Mouse (Mus musculus): ENCODE measurements at regions not wholly inside any gene's neighbourhood (a gene's known extent, or its start where the extent isn't known, plus 50 kb on each side); places are given as distances from the start of the nearest gene placed in this dataset.

- H3K27ac ChIP-seq (ENCODE audit: control insufficient read depth, low read depth, low read length): no peak overlapping the region
- H3K9me3 ChIP-seq (replicated peaks; ENCODE audit: insufficient read depth, low read length): no peaks in the 10 kb centered on the region
- H3K4me1 ChIP-seq (ENCODE audit: control insufficient read depth in 1 of 2, insufficient read depth in 2 of 2, low read length in 2 of 2): no peaks in the 10 kb centered on the region
- no peaks in the 10 kb centered on the region for H3K79me2 ChIP-seq (ENCODE audit: control insufficient read depth, insufficient read depth, low read length, poor library complexity)
- TF ChIP-seq RAD21 (IDR thresholded peaks at IDR 0.05; ENCODE audit: low read depth, low read length) (no peak), MAX (IDR thresholded peaks at IDR 0.05; ENCODE audit: low read length) (no peak), MXI1 (IDR thresholded peaks at IDR 0.05; ENCODE audit: low read depth, low read length) (no peak), SMC3 (IDR thresholded peaks at IDR 0.05; ENCODE audit: low read depth, low read length) (no peak), RCOR1 (IDR thresholded peaks at IDR 0.05; ENCODE audit: low read depth, low read length) (no peak), TBP (IDR thresholded peaks at IDR 0.05; ENCODE audit: low read depth, low read length) (no peak), MYB (IDR thresholded peaks at IDR 0.05; ENCODE audit: low read depth, low read length) (no peak), MEF2A (IDR thresholded peaks at IDR 0.05; ENCODE audit: extremely low read depth, insufficient replicate concordance, low read depth, low read length, poor library complexity, severe bottlenecking) (no peak), POLR2A (IDR thresholded peaks at IDR 0.05; ENCODE audit: control insufficient read depth in 1 of 2, insufficient read depth in 1 of 2, low read depth in 1 of 2, low read length in 2 of 2, poor library complexity in 1 of 2) (no peak), CHD2 (IDR thresholded peaks at IDR 0.05; ENCODE audit: low read length) (no peak), UBTF (IDR thresholded peaks at IDR 0.05; ENCODE audit: borderline replicate concordance, insufficient read depth, low read depth, low read length) (no peak), POLR2AphosphoS2 (IDR thresholded peaks at IDR 0.05; ENCODE audit: low read length) (no peak), ZMIZ1 (IDR thresholded peaks at IDR 0.05; ENCODE audit: low read depth, low read length) (no peak), E2F4 (IDR thresholded peaks at IDR 0.05; ENCODE audit: borderline replicate concordance, low read depth, low read length) (no peak)
- H3K36me3 ChIP-seq (ENCODE audit: control insufficient read depth in 1 of 2, insufficient read depth in 2 of 2, low read length in 2 of 2): no peaks in the 10 kb centered on the region
- no peak for DNase-seq (ENCODE audit: low read depth, low spot score)
- no peak overlapping the region for H3K9ac ChIP-seq (ENCODE audit: control insufficient read depth, low read depth, low read length, poor library complexity, severe bottlenecking)
- no peak overlapping the region for H3K4me3 ChIP-seq (ENCODE audit: control insufficient read depth in 1 of 2, insufficient read depth in 1 of 2, low read depth in 2 of 2, low read length in 2 of 2)
- H3K27me3 ChIP-seq (ENCODE audit: control insufficient read depth in 1 of 2, insufficient read depth in 2 of 2, low read length in 2 of 2): no peaks in the 10 kb centered on the region
These were observed 110.7 kb upstream of the Oprm1 start for GRCm38 (mm10) chr10:6647576-6647975.

GRCm38 (mm10) chr10:6685308-6686080 is 72.8 kb upstream of the Oprm1 start:
- H3K27me3 ChIP-seq (ENCODE audit: control insufficient read depth in 1 of 2, insufficient read depth in 2 of 2, low read length in 2 of 2): no peaks in the 10 kb centered on the region
- H3K27ac ChIP-seq (ENCODE audit: control insufficient read depth, low read depth, low read length): no peak overlapping the region
- no peak for DNase-seq (ENCODE audit: low read depth, low spot score)
- H3K4me1 ChIP-seq (ENCODE audit: control insufficient read depth in 1 of 2, insufficient read depth in 2 of 2, low read length in 2 of 2): no peaks in the 10 kb centered on the region
- no peaks in the 10 kb centered on the region for H3K9me3 ChIP-seq (replicated peaks; ENCODE audit: insufficient read depth, low read length)
- H3K36me3 ChIP-seq (ENCODE audit: control insufficient read depth in 1 of 2, insufficient read depth in 2 of 2, low read length in 2 of 2): no peaks in the 10 kb centered on the region
- no peak overlapping the region for H3K4me3 ChIP-seq (ENCODE audit: control insufficient read depth in 1 of 2, insufficient read depth in 1 of 2, low read depth in 2 of 2, low read length in 2 of 2)
- TF ChIP-seq ZKSCAN1 (IDR thresholded peaks at IDR 0.05; ENCODE audit: low read depth, low read length) (no peak), ELF1 (IDR thresholded peaks at IDR 0.05; ENCODE audit: low read depth, low read length) (no peak), POLR2A (IDR thresholded peaks at IDR 0.05; ENCODE audit: control insufficient read depth in 1 of 2, insufficient read depth in 1 of 2, low read depth in 1 of 2, low read length in 2 of 2, poor library complexity in 1 of 2) (no peak), GATA1 (IDR thresholded peaks at IDR 0.05; ENCODE audit: low read depth, low read length) (no peak), MAFK (IDR thresholded peaks at IDR 0.05; ENCODE audit: borderline replicate concordance, low read depth, low read length) (no peak), USF2 (IDR thresholded peaks at IDR 0.05; ENCODE audit: borderline replicate concordance in 1 of 2, insufficient read depth in 1 of 2, low read depth in 1 of 2, low read length in 2 of 2) (no peak), HCFC1 (IDR thresholded peaks at IDR 0.05; ENCODE audit: low read depth, low read length) (no peak), NELFE (IDR thresholded peaks at IDR 0.05; ENCODE audit: low read depth, low read length) (no peak), TAL1 (IDR thresholded peaks at IDR 0.05; ENCODE audit: low read length) (no peak), MEF2A (IDR thresholded peaks at IDR 0.05; ENCODE audit: extremely low read depth, insufficient replicate concordance, low read depth, low read length, poor library complexity, severe bottlenecking) (no peak), SMC3 (IDR thresholded peaks at IDR 0.05; ENCODE audit: low read depth, low read length) (no peak), E2F4 (IDR thresholded peaks at IDR 0.05; ENCODE audit: borderline replicate concordance, low read depth, low read length) (no peak), CHD1 (IDR thresholded peaks at IDR 0.05; ENCODE audit: low read depth, low read length) (no peak), UBTF (IDR thresholded peaks at IDR 0.05; ENCODE audit: borderline replicate concordance, insufficient read depth, low read depth, low read length) (no peak), POLR2AphosphoS5 (IDR thresholded peaks at IDR 0.05; ENCODE audit: borderline replicate concordance, low read depth, low read length) (no peak), EP300 (IDR thresholded peaks at IDR 0.05; ENCODE audit: low read depth in 1 of 2, low read length in 2 of 2) (no peak), POLR2AphosphoS2 (IDR thresholded peaks at IDR 0.05; ENCODE audit: low read length) (no peak)
- H3K79me2 ChIP-seq (ENCODE audit: control insufficient read depth, insufficient read depth, low read length, poor library complexity): no peaks in the 10 kb centered on the region
- no peak overlapping the region for H3K9ac ChIP-seq (ENCODE audit: control insufficient read depth, low read depth, low read length, poor library complexity, severe bottlenecking)

Measured in MEL (cell line).